Mouse (Mus musculus): ENCODE data around the gene Ldlrad1. TPM values are rescaled to one million over a fixed set of nuclear protein-coding genes. Genes with fewer than 3 reads are reported as not detected.

The Ldlrad1 gene
- total and polyA plus RNA-seq, 2 experiments from 2014 or later = not detected

- Histone ChIP-seq H3K4me1 (ENCODE audit: control insufficient read depth, insufficient read depth) (peaks cover 19% of the 10 kb centered on the region; the same call in 1 of the 2 replicates), H3K9ac (replicated peaks; ENCODE audit: low read depth, low read length) (peak overlapping the region; percentile 29; the same call in 1 of the 2 replicates), H3K4me3 (ENCODE audit: low read depth, low read length) (no peak overlapping the region), H3K9me3 (replicated peaks; ENCODE audit: control insufficient read depth, low read length) (no peaks in the 10 kb centered on the region), H3K36me3 (replicated peaks; ENCODE audit: control insufficient read depth, insufficient read depth, low read length) (peaks cover 33% of the 10 kb centered on the region), H3K4me2 (ENCODE audit: low read depth, low read length) (no peak overlapping the region), H3K27me3 (ENCODE audit: control insufficient read depth, insufficient read depth, low read length) (no peaks in the 10 kb centered on the region), H3K27ac (ENCODE audit: low read depth) (no peak overlapping the region)
- ATAC-seq (ENCODE audit: insufficient read depth, low read depth) (no peak), DNase-seq (ENCODE audit: low spot score) (no peak)
- WGBS = 52% methylated on average over 6 of the region's 6 CpGs
- TF ChIP-seq CTCF (IDR thresholded peaks at IDR 0.05; ENCODE audit: low read depth) = no peak
Measured at GRCm38 (mm10) chr4:107243365-107244333, 34.7 kb downstream of the Ldlrad1 start.

- Histone ChIP-seq H3K4me1 (ENCODE audit: control insufficient read depth, insufficient read depth) (peaks cover 27% of the 10 kb centered on the region; the same call in 1 of the 2 replicates), H3K27me3 (ENCODE audit: control insufficient read depth, insufficient read depth, low read length) (no peaks in the 10 kb centered on the region), H3K9ac (replicated peaks; ENCODE audit: low read depth, low read length) (no peak overlapping the region), H3K36me3 (replicated peaks; ENCODE audit: control insufficient read depth, insufficient read depth, low read length) (peaks cover 17% of the 10 kb centered on the region), H3K4me2 (ENCODE audit: low read depth, low read length) (no peak overlapping the region), H3K27ac (ENCODE audit: low read depth) (peak overlapping the region; percentile 25; the same call in 1 of the 2 replicates), H3K4me3 (ENCODE audit: low read depth, low read length) (no peak overlapping the region), H3K9me3 (replicated peaks; ENCODE audit: control insufficient read depth, low read length) (no peaks in the 10 kb centered on the region)
- TF ChIP-seq EP300 (IDR thresholded peaks at IDR 0.05; ENCODE audit: low read depth) = no peak
- no peak for TF ChIP-seq CTCF (IDR thresholded peaks at IDR 0.05; ENCODE audit: low read depth)
- WGBS = 63% methylated on average over 2 of the region's 2 CpGs
- DNase-seq (ENCODE audit: low spot score) = peak; percentile 41
- ATAC-seq (ENCODE audit: insufficient read depth, low read depth) = no peak
Measured at GRCm38 (mm10) chr4:107245368-107245767, 36.4 kb downstream of the Ldlrad1 start.

- Histone ChIP-seq H3K9me3 (replicated peaks; ENCODE audit: control insufficient read depth, low read length) (no peaks in the 10 kb centered on the region), H3K27ac (ENCODE audit: low read depth) (peak overlapping the region; percentile 34; the same call in 1 of the 2 replicates), H3K9ac (replicated peaks; ENCODE audit: low read depth, low read length) (no peak overlapping the region), H3K4me3 (ENCODE audit: low read depth, low read length) (no peak overlapping the region), H3K27me3 (ENCODE audit: control insufficient read depth, insufficient read depth, low read length) (no peaks in the 10 kb centered on the region), H3K4me2 (ENCODE audit: low read depth, low read length) (no peak overlapping the region), H3K4me1 (ENCODE audit: control insufficient read depth, insufficient read depth) (peaks cover 28% of the 10 kb centered on the region; the same call in 1 of the 2 replicates), H3K36me3 (replicated peaks; ENCODE audit: control insufficient read depth, insufficient read depth, low read length) (peaks cover 12% of the 10 kb centered on the region)
- DNase-seq (ENCODE audit: low spot score) = peak; percentile 39
- no peak for ATAC-seq (ENCODE audit: insufficient read depth, low read depth)
- 40% methylated on average over 1 of the region's 1 CpGs for WGBS
- TF ChIP-seq EP300 (IDR thresholded peaks at IDR 0.05; ENCODE audit: low read depth) (no peak), CTCF (IDR thresholded peaks at IDR 0.05; ENCODE audit: low read depth) (no peak)
Measured at GRCm38 (mm10) chr4:107246040-107246439, 37.1 kb downstream of the Ldlrad1 start.

DNA sequence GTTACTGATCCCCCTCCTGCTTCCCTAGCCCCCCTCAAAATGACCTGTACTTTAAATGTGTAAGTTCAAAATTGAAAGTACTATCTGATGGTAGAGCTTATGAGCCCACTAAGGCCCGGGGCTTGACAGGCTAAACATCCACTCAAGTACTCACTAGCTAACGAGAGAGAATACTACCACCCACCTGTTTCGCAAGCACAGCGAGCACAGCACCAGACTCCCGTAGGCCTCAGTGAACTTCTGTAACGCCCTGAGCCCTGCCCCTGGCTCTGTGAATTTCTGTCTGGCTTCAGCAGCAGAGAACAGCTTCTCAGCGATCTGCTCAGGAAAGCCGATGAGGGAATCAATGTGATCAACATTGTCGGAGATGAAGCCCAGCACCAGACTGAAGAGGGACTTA lies 38.1 kb downstream of the Ldlrad1 start:
- ATAC-seq (ENCODE audit: insufficient read depth, low read depth) (no peak), DNase-seq (ENCODE audit: low spot score) (no peak)
- Histone ChIP-seq H3K36me3 (replicated peaks; ENCODE audit: control insufficient read depth, insufficient read depth, low read length) (peaks cover 5% of the 10 kb centered on the region; the same call in 1 of the 2 replicates), H3K4me2 (ENCODE audit: low read depth, low read length) (no peak overlapping the region), H3K9me3 (replicated peaks; ENCODE audit: control insufficient read depth, low read length) (no peaks in the 10 kb centered on the region), H3K4me1 (ENCODE audit: control insufficient read depth, insufficient read depth) (peaks cover 28% of the 10 kb centered on the region; the same call in 1 of the 2 replicates), H3K27ac (ENCODE audit: low read depth) (peak overlapping the region; percentile 36; the same call in 1 of the 2 replicates), H3K4me3 (ENCODE audit: low read depth, low read length) (no peak overlapping the region), H3K27me3 (ENCODE audit: control insufficient read depth, insufficient read depth, low read length) (no peaks in the 10 kb centered on the region), H3K9ac (replicated peaks; ENCODE audit: low read depth, low read length) (0 out of 2 replicates have a peak overlapping the region, but pooled peaks have one; percentile 14)
- 66% methylated on average over 9 of the region's 9 CpGs for WGBS
- TF ChIP-seq EP300 (IDR thresholded peaks at IDR 0.05; ENCODE audit: low read depth) = no peak
- no peak for TF ChIP-seq CTCF (IDR thresholded peaks at IDR 0.05; ENCODE audit: low read depth)

DNA sequence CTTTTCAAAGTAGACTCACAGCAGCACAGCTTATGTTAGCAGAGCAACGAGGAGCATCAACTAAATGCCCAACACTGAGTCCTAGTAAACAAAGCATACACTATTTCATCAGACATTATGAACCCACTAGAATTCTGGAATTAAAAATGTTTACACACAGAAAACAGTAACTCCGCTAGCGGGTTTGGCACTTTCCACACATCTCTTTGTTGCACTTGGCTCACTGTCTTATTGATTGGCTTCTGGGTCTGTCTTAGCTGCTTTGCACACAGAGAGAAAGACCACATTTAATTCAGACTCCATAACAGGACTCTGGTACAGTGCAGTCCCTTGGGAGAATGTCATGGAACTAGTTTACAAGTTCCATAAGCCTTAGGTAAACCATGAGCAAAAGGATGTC lies 39.1 kb downstream of the Ldlrad1 start:
- Histone ChIP-seq H3K4me1 (ENCODE audit: control insufficient read depth, insufficient read depth) (peaks cover 33% of the 10 kb centered on the region), H3K4me3 (ENCODE audit: low read depth, low read length) (no peak overlapping the region), H3K4me2 (ENCODE audit: low read depth, low read length) (no peak overlapping the region), H3K27ac (ENCODE audit: low read depth) (no peak overlapping the region), H3K9me3 (replicated peaks; ENCODE audit: control insufficient read depth, low read length) (no peaks in the 10 kb centered on the region), H3K36me3 (replicated peaks; ENCODE audit: control insufficient read depth, insufficient read depth, low read length) (peaks cover 2% of the 10 kb centered on the region; the same call in 1 of the 2 replicates), H3K9ac (replicated peaks; ENCODE audit: low read depth, low read length) (no peak overlapping the region), H3K27me3 (ENCODE audit: control insufficient read depth, insufficient read depth, low read length) (no peaks in the 10 kb centered on the region)
- no peak for TF ChIP-seq CTCF (IDR thresholded peaks at IDR 0.05; ENCODE audit: low read depth)
- TF ChIP-seq EP300 (IDR thresholded peaks at IDR 0.05; ENCODE audit: low read depth) = no peak
- ATAC-seq (ENCODE audit: insufficient read depth, low read depth) = no peak
- no peak for DNase-seq (ENCODE audit: low spot score)
- WGBS = 79% methylated on average over 3 of the region's 3 CpGs
